Mouse (Mus musculus) midbrain, embryonic 15.5 days (tissue): ENCODE results near the gene Alpk1. TPM values are rescaled to one million over a fixed set of nuclear protein-coding genes. Genes with fewer than 3 reads are reported as not detected.
A peak's percentile ranks its signal among the peaks of the same experiment; 100 is the strongest.

ENCODE experiments used
- ATAC-seq: fragments of 200-750 bp; cut with Nextera tagmentation; replicated peaks from 2 replicates; pipeline ENCODE4 v1.8.0; 2017; ENCODE audit warnings: moderate TSS enrichment
- H3K27ac ChIP-seq: fragments of 300-500 bp; sonication (generic); 2 replicates; pipeline ENCODE4 v1.5.1; 2015; ENCODE audit warnings: mild to moderate bottlenecking, inconsistent platforms
- H3K27me3 ChIP-seq: fragments of 300-500 bp; sonication (generic); replicated peaks from 2 replicates; pipeline ENCODE4 v1.6.1; 2015; ENCODE audit warnings: inconsistent platforms
- H3K36me3 ChIP-seq: fragments of 300-500 bp; sonication (generic); replicated peaks from 2 replicates; pipeline ENCODE4 v1.6.1; 2015; ENCODE audit warnings: inconsistent platforms
- H3K4me1 ChIP-seq: fragments of 300-500 bp; sonication (generic); 2 replicates; pipeline ENCODE4 v1.6.1; 2015; ENCODE audit warnings: inconsistent platforms
- H3K4me2 ChIP-seq: fragments of 300-500 bp; sonication (generic); 2 replicates; pipeline ENCODE4 v1.6.1; 2015; ENCODE audit warnings: inconsistent platforms, mild to moderate bottlenecking, moderate library complexity
- H3K4me3 ChIP-seq: fragments of 300-500 bp; sonication (generic); 2 replicates; pipeline ENCODE4 v1.5.1; 2015; ENCODE audit warnings: mild to moderate bottlenecking, inconsistent platforms
- H3K9ac ChIP-seq: fragments of 300-500 bp; sonication (generic); 2 replicates; pipeline ENCODE4 v1.6.1; 2015; ENCODE audit warnings: mild to moderate bottlenecking, inconsistent platforms
- H3K9me3 ChIP-seq: fragments of 300-500 bp; sonication (generic); 2 replicates; pipeline ENCODE4 v1.6.1; 2016; ENCODE audit warnings: inconsistent platforms
- WGBS: fragments of 180-500 bp; shearing (Covaris S2); methylation state at CpG from one replicate; pipeline ENCODE4 v1.1.7; 2015; ENCODE audit warnings: mixed read lengths; 5-methylcytosine and 5-hydroxymethylcytosine counted together
- polyA plus RNA-seq: library from polyadenylated mRNA; unstranded; fragments of >200 nt; fragmentation: Nextera tagmentation; extraction: Ambion mirVana; gene quantifications from 2 replicates; pipeline ENCODE4 v1.2.1, GENCODE M21; 2015

The Alpk1 gene
- polyA plus RNA-seq, 1 experiment from 2014 or later, result 0.45 TPM

GRCm38 (mm10) chr3:127757886-127758301 lies 22.4 kb downstream of the Alpk1 start:
- ATAC-seq, result no peak
- no peaks in the 10 kb centered on the region for H3K36me3 ChIP-seq
- no peak overlapping the region for H3K4me2 ChIP-seq
- no peak overlapping the region for H3K4me3 ChIP-seq
- H3K4me1 ChIP-seq, result 0 out of 2 replicates have a peak, but pooled peaks cover 5% of the 10 kb centered on the region
- H3K27ac ChIP-seq, result no peak overlapping the region
- H3K9me3 ChIP-seq, result no peaks in the 10 kb centered on the region
- H3K27me3 ChIP-seq, result peaks cover 74% of the 10 kb centered on the region
- no peak overlapping the region for H3K9ac ChIP-seq

- WGBS, result 87% methylated on average over 6 of the region's 6 CpGs
- H3K4me3 ChIP-seq, result no peak overlapping the region
These were observed 23.9 kb downstream of the Alpk1 start for GRCm38 (mm10) chr3:127756458-127756857.

GRCm38 (mm10) chr3:127749981-127750562 lies 30.3 kb downstream of the Alpk1 start:
- peaks cover 25% of the 10 kb centered on the region for H3K27me3 ChIP-seq
- 0 out of 2 replicates have a peak overlapping the region, but pooled peaks have one; percentile 3 for H3K4me3 ChIP-seq
- H3K36me3 ChIP-seq, result no peaks in the 10 kb centered on the region
- no peak overlapping the region for H3K9ac ChIP-seq
- no peaks in the 10 kb centered on the region for H3K9me3 ChIP-seq
- H3K4me1 ChIP-seq, result peaks cover 34% of the 10 kb centered on the region
- ATAC-seq, result peak; percentile 75
- no peak overlapping the region for H3K27ac ChIP-seq
- WGBS, result 2% methylated on average over 12 of the region's 12 CpGs
- H3K4me2 ChIP-seq, result peak overlapping the region; percentile 54

More at GRCm38 (mm10) chr3:127756458-127756857, 23.9 kb downstream of the Alpk1 start:
- ATAC-seq, result no peak
- Histone ChIP-seq H3K9ac (no peak overlapping the region), H3K4me1 (0 out of 2 replicates have a peak, but pooled peaks cover 5% of the 10 kb centered on the region), H3K36me3 (no peaks in the 10 kb centered on the region), H3K27ac (no peak overlapping the region), H3K27me3 (peaks cover 68% of the 10 kb centered on the region), H3K4me2 (no peak overlapping the region), H3K9me3 (no peaks in the 10 kb centered on the region)

GRCm38 (mm10) chr3:127749266-127749665 lies 31.1 kb downstream of the Alpk1 start:
- 4% methylated on average over 9 of the region's 9 CpGs for WGBS
- Histone ChIP-seq H3K36me3 (no peaks in the 10 kb centered on the region), H3K4me2 (peak overlapping the region; percentile 54), H3K4me1 (peaks cover 34% of the 10 kb centered on the region), H3K27ac (peak overlapping the region; percentile 65), H3K9ac (peak overlapping the region; percentile 18; the same call in 1 of the 2 replicates), H3K27me3 (peaks cover 17% of the 10 kb centered on the region), H3K9me3 (no peaks in the 10 kb centered on the region), H3K4me3 (peak overlapping the region; percentile 22)
- ATAC-seq, result peak; percentile 83

- no peak overlapping the region for H3K9ac ChIP-seq
- H3K9me3 ChIP-seq, result no peaks in the 10 kb centered on the region
- peaks cover 34% of the 10 kb centered on the region for H3K4me1 ChIP-seq
- WGBS, result 29% methylated on average over 4 of the region's 4 CpGs
- peak overlapping the region; percentile 65 for H3K27ac ChIP-seq
- H3K4me2 ChIP-seq, result 0 out of 2 replicates have a peak overlapping the region, but pooled peaks have one; percentile 54
- H3K27me3 ChIP-seq, result peaks cover 13% of the 10 kb centered on the region
- H3K4me3 ChIP-seq, result no peak overlapping the region
- peak; percentile 22 for ATAC-seq
- no peaks in the 10 kb centered on the region for H3K36me3 ChIP-seq
These were observed 31.7 kb downstream of the Alpk1 start for GRCm38 (mm10) chr3:127748644-127749043.

- H3K27ac ChIP-seq, result no peak overlapping the region
- H3K4me2 ChIP-seq, result no peak overlapping the region
- peaks cover 34% of the 10 kb centered on the region for H3K4me1 ChIP-seq
- H3K9me3 ChIP-seq, result no peaks in the 10 kb centered on the region
- H3K9ac ChIP-seq, result no peak overlapping the region
- ATAC-seq, result 0 out of 2 replicates have a peak, but pooled peaks have one; percentile 15
- no peaks in the 10 kb centered on the region for H3K36me3 ChIP-seq
- 9% methylated on average over 16 of the region's 16 CpGs for WGBS
- H3K4me3 ChIP-seq, result no peak overlapping the region
- H3K27me3 ChIP-seq, result peaks cover 3% of the 10 kb centered on the region
These were observed 34.3 kb downstream of the Alpk1 start for GRCm38 (mm10) chr3:127745911-127746640.

- H3K36me3 ChIP-seq, result no peaks in the 10 kb centered on the region
- peaks cover 32% of the 10 kb centered on the region for H3K4me1 ChIP-seq
- H3K9ac ChIP-seq, result no peak overlapping the region
- no peak for ATAC-seq
- WGBS, result 24% methylated on average over 6 of the region's 6 CpGs
- H3K27ac ChIP-seq, result no peak overlapping the region
- no peaks in the 10 kb centered on the region for H3K9me3 ChIP-seq
- H3K27me3 ChIP-seq, result peaks cover 3% of the 10 kb centered on the region
- no peak overlapping the region for H3K4me2 ChIP-seq
- H3K4me3 ChIP-seq, result no peak overlapping the region
These were observed 34.8 kb downstream of the Alpk1 start for GRCm38 (mm10) chr3:127745504-127745903.

- no peaks in the 10 kb centered on the region for H3K36me3 ChIP-seq
- no peak overlapping the region for H3K27ac ChIP-seq
- no peak overlapping the region for H3K4me2 ChIP-seq
- H3K4me1 ChIP-seq, result peaks cover 15% of the 10 kb centered on the region
- ATAC-seq, result no peak
- peaks cover 3% of the 10 kb centered on the region for H3K27me3 ChIP-seq
- H3K9ac ChIP-seq, result no peak overlapping the region
- WGBS, result 69% methylated on average over 14 of the region's 14 CpGs
- H3K9me3 ChIP-seq, result no peaks in the 10 kb centered on the region
- no peak overlapping the region for H3K4me3 ChIP-seq
These were observed 36.5 kb downstream of the Alpk1 start for GRCm38 (mm10) chr3:127743614-127744365.

- Histone ChIP-seq H3K4me3 (no peak overlapping the region), H3K36me3 (no peaks in the 10 kb centered on the region), H3K9me3 (no peaks in the 10 kb centered on the region), H3K4me2 (no peak overlapping the region), H3K27me3 (no peaks in the 10 kb centered on the region; the same call in 1 of the 2 replicates), H3K9ac (no peak overlapping the region), H3K27ac (no peak overlapping the region), H3K4me1 (peaks cover 9% of the 10 kb centered on the region; the same call in 1 of the 2 replicates)
- no peak for ATAC-seq
- WGBS, result 92% methylated on average over 3 of the region's 3 CpGs
These were observed 38.9 kb downstream of the Alpk1 start for GRCm38 (mm10) chr3:127741473-127741872.

GRCm38 (mm10) chr3:127737876-127738275 lies 42.5 kb downstream of the Alpk1 start:
- Histone ChIP-seq H3K4me1 (no peaks in the 10 kb centered on the region), H3K9me3 (no peaks in the 10 kb centered on the region), H3K27ac (no peak overlapping the region), H3K4me3 (no peak overlapping the region), H3K4me2 (no peak overlapping the region), H3K36me3 (no peaks in the 10 kb centered on the region), H3K9ac (no peak overlapping the region), H3K27me3 (peaks cover 6% of the 10 kb centered on the region)
- 69% methylated on average over 5 of the region's 5 CpGs for WGBS
- no peak for ATAC-seq

GRCm38 (mm10) chr3:127735395-127735794 lies 44.9 kb downstream of the Alpk1 start:
- Histone ChIP-seq H3K4me1 (no peaks in the 10 kb centered on the region), H3K4me3 (no peak overlapping the region), H3K9ac (no peak overlapping the region), H3K27me3 (peaks cover 6% of the 10 kb centered on the region), H3K4me2 (no peak overlapping the region), H3K27ac (no peak overlapping the region), H3K9me3 (no peaks in the 10 kb centered on the region), H3K36me3 (no peaks in the 10 kb centered on the region)
- no peak for ATAC-seq
- 76% methylated on average over 3 of the region's 3 CpGs for WGBS

- Histone ChIP-seq H3K4me3 (no peak overlapping the region), H3K4me2 (no peak overlapping the region), H3K36me3 (no peaks in the 10 kb centered on the region), H3K4me1 (peaks cover 5% of the 10 kb centered on the region; the same call in 1 of the 2 replicates), H3K27ac (no peak overlapping the region), H3K9ac (no peak overlapping the region), H3K27me3 (peaks cover 12% of the 10 kb centered on the region; the same call in 1 of the 2 replicates), H3K9me3 (no peaks in the 10 kb centered on the region)
- ATAC-seq, result no peak
- WGBS, result 58% methylated on average over 14 of the region's 14 CpGs
These were observed 50.7 kb downstream of the Alpk1 start for GRCm38 (mm10) chr3:127729513-127730137.
